Mouse (Mus musculus): ENCODE results near the gene Map4k1. TPM values are rescaled to one million over a fixed set of nuclear protein-coding genes. Genes with fewer than 3 reads are reported as not detected.

Gene Map4k1
- polyA plus RNA-seq (2015; fragmentation: Nextera tagmentation; extraction: Ambion mirVana): 6.0 and 12.2 TPM in 2 replicates

- Histone ChIP-seq H3K4me3 (ENCODE audit: low read length) (peak within 1 kb of the TSS; percentile 80), H3K36me3 (ENCODE audit: control insufficient read depth, insufficient read depth) (peaks cover 24% of the 10 kb centered on the region), H3K9ac (ENCODE audit: low read length) (peak within 1 kb of the TSS; percentile 87), H3K4me1 (ENCODE audit: control insufficient read depth, insufficient read depth, low read length) (peaks cover 11% of the 10 kb centered on the region), H3K27me3 (ENCODE audit: control insufficient read depth, insufficient read depth, low read length) (no peaks in the 10 kb centered on the region), H3K27ac (ENCODE audit: low read length) (peak within 1 kb of the TSS; percentile 86), H3K4me2 (ENCODE audit: low read depth, low read length) (peak within 1 kb of the TSS; percentile 96), H3K9me3 (replicated peaks; ENCODE audit: control insufficient read depth, low read length) (no peaks in the 10 kb centered on the region)
- under 1% methylated on average over 36 of the region's 36 CpGs for WGBS
- peak; percentile 91 for ATAC-seq (replicated peaks; ENCODE audit: extremely low read depth, insufficient read depth, low FRiP score)
Observed at GRCm38 (mm10) chr7:28981651-28982273, at the start of gene Map4k1, which contains the start of gene Eif3k. Gene Map4k1 (plus strand): TSS chr7:28982050. Gene Eif3k (minus strand): TSS chr7:28981864.

DNA sequence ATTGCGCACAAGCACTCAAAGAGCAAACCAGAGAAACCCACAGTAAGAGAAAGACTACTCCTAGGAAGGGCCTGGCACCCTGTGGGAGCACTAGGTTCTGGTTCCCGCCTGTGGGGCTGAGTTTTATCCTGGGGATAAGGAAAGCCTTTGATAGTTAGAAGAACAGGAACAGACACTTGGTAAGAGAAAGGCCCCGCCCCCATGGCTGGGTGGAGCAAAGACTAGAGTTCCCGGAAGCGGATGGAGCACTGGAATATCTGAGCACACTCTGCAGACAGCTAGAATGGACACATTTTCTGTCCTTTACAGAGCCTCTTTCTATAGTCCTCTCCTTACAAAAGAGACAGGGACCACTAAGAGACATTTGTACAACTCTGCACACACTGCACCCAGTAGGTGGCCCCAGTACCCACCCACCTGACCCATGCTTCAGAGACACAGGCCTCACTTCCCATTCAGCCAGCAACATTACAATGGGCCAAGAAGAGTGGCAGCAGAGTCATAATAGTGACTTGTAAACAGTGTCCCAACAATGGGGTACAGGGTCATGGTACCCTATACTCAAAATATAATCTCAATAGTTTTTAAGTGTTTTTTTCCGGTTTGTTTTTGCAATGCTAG is 49.3 kb upstream of the Map4k1 start:
- H3K4me1 ChIP-seq (ENCODE audit: control insufficient read depth, insufficient read depth, low read length): peaks cover 65% of the 10 kb centered on the region
- peak overlapping the region; percentile 15; the same call in 1 of the 2 replicates for H3K27ac ChIP-seq (ENCODE audit: low read length)
- H3K9me3 ChIP-seq (replicated peaks; ENCODE audit: control insufficient read depth, low read length): no peaks in the 10 kb centered on the region
- no peak overlapping the region for H3K4me3 ChIP-seq (ENCODE audit: low read length)
- H3K4me2 ChIP-seq (ENCODE audit: low read depth, low read length): no peak overlapping the region
- H3K9ac ChIP-seq (ENCODE audit: low read length): no peak overlapping the region
- no peak for ATAC-seq (replicated peaks; ENCODE audit: extremely low read depth, insufficient read depth, low FRiP score)
- H3K27me3 ChIP-seq (ENCODE audit: control insufficient read depth, insufficient read depth, low read length): no peaks in the 10 kb centered on the region
- 59% methylated on average over 6 of the region's 6 CpGs for whole genome bisulfite sequencing
- no peaks in the 10 kb centered on the region; the same call in 1 of the 2 replicates for H3K36me3 ChIP-seq (ENCODE audit: control insufficient read depth, insufficient read depth)

DNA sequence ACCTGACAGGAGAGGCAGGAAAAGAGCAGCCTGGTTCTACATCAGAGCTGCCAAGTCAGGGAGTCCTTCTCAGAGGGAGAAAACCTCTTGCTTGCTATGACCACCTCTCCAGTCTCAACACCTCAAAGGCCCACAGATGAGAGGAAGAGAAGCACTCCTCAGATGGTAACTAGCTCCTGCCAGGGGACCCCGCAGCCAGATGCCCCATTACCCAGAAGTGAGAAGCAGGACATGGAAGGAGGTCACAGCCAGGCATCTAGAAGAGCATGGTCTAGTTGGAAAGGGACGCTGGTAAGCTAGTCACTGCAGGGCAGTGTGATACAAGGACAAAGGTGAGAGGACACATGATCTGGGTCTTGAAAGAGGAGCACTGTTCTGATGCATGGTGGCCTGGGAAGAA is 48.0 kb upstream of the Map4k1 start:
- no peaks in the 10 kb centered on the region; the same call in 1 of the 2 replicates for H3K36me3 ChIP-seq (ENCODE audit: control insufficient read depth, insufficient read depth)
- no peak overlapping the region for H3K4me2 ChIP-seq (ENCODE audit: low read depth, low read length)
- no peaks in the 10 kb centered on the region for H3K27me3 ChIP-seq (ENCODE audit: control insufficient read depth, insufficient read depth, low read length)
- H3K9ac ChIP-seq (ENCODE audit: low read length): no peak overlapping the region
- H3K4me3 ChIP-seq (ENCODE audit: low read length): no peak overlapping the region
- no peaks in the 10 kb centered on the region for H3K9me3 ChIP-seq (replicated peaks; ENCODE audit: control insufficient read depth, low read length)
- WGBS: 80% methylated on average over 2 of the region's 2 CpGs
- ATAC-seq (replicated peaks; ENCODE audit: extremely low read depth, insufficient read depth, low FRiP score): no peak
- no peak overlapping the region for H3K27ac ChIP-seq (ENCODE audit: low read length)
- peaks cover 75% of the 10 kb centered on the region for H3K4me1 ChIP-seq (ENCODE audit: control insufficient read depth, insufficient read depth, low read length)

DNA sequence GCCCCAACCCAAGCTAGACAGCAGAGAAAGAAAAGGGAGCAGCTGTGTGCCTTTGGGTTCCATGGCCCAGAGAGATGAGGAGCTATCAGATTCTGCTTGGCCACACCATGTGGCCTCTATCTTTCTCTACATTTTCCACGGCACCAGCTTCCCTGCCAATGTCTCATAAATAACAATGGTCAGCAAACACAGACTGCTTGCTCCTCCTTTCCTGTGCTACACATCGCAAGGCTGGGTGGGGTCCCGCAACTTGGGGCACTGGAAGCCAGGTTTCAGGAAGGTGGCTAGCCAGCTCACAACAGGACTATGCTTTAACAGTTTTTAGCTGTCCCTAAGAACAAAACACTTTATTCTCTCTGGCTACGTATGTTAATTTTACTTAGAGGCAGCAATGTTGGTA is 45.1 kb upstream of the Map4k1 start:
- Histone ChIP-seq H3K9me3 (replicated peaks; ENCODE audit: control insufficient read depth, low read length) (no peaks in the 10 kb centered on the region), H3K4me1 (ENCODE audit: control insufficient read depth, insufficient read depth, low read length) (peaks cover 76% of the 10 kb centered on the region), H3K4me2 (ENCODE audit: low read depth, low read length) (no peak overlapping the region), H3K27ac (ENCODE audit: low read length) (peak overlapping the region; percentile 74), H3K9ac (ENCODE audit: low read length) (peak overlapping the region; percentile 45), H3K36me3 (ENCODE audit: control insufficient read depth, insufficient read depth) (no peaks in the 10 kb centered on the region; the same call in 1 of the 2 replicates), H3K4me3 (ENCODE audit: low read length) (no peak overlapping the region), H3K27me3 (ENCODE audit: control insufficient read depth, insufficient read depth, low read length) (no peaks in the 10 kb centered on the region)
- no peak for ATAC-seq (replicated peaks; ENCODE audit: extremely low read depth, insufficient read depth, low FRiP score)
- WGBS: 61% methylated on average over 4 of the region's 4 CpGs

DNA sequence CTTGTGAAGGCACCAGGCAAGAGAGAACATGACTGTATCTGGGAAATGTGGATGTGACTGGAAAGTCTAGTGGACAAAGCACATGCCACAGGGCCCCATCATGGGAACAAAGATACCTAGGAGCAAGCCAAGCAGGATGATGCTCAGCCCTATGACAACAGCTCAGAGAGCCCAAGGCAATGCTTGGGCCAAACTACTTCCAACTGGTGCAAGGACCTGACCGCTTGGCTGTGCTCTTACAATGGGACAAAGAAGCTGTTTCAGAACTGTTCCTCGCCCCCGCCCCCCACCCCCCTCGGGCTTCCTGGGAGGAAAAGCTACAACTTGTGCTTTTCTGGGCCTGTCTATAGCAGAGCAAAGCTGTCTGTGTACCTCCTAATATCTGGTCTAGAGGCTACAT is 43.2 kb upstream of the Map4k1 start:
- Histone ChIP-seq H3K27me3 (ENCODE audit: control insufficient read depth, insufficient read depth, low read length) (no peaks in the 10 kb centered on the region), H3K9me3 (replicated peaks; ENCODE audit: control insufficient read depth, low read length) (no peaks in the 10 kb centered on the region), H3K27ac (ENCODE audit: low read length) (peak overlapping the region; percentile 98), H3K4me2 (ENCODE audit: low read depth, low read length) (no peak overlapping the region), H3K9ac (ENCODE audit: low read length) (peak overlapping the region; percentile 44), H3K4me3 (ENCODE audit: low read length) (no peak overlapping the region), H3K4me1 (ENCODE audit: control insufficient read depth, insufficient read depth, low read length) (peaks cover 85% of the 10 kb centered on the region), H3K36me3 (ENCODE audit: control insufficient read depth, insufficient read depth) (no peaks in the 10 kb centered on the region; the same call in 1 of the 2 replicates)
- ATAC-seq (replicated peaks; ENCODE audit: extremely low read depth, insufficient read depth, low FRiP score): 0 out of 2 replicates have a peak, but pooled peaks have one; percentile 7
- 65% methylated on average over 4 of the region's 4 CpGs for WGBS

- Histone ChIP-seq H3K9me3 (replicated peaks; ENCODE audit: control insufficient read depth, low read length) (no peaks in the 10 kb centered on the region), H3K9ac (ENCODE audit: low read length) (peak overlapping the region; percentile 44), H3K4me2 (ENCODE audit: low read depth, low read length) (no peak overlapping the region), H3K36me3 (ENCODE audit: control insufficient read depth, insufficient read depth) (no peaks in the 10 kb centered on the region), H3K4me1 (ENCODE audit: control insufficient read depth, insufficient read depth, low read length) (peaks cover 89% of the 10 kb centered on the region), H3K27me3 (ENCODE audit: control insufficient read depth, insufficient read depth, low read length) (no peaks in the 10 kb centered on the region), H3K27ac (ENCODE audit: low read length) (peak overlapping the region; percentile 98), H3K4me3 (ENCODE audit: low read length) (no peak overlapping the region)
- ATAC-seq (replicated peaks; ENCODE audit: extremely low read depth, insufficient read depth, low FRiP score): peak; percentile 50
- WGBS: 42% methylated on average over 7 of the region's 7 CpGs
Observed at GRCm38 (mm10) chr7:28939418-28940183, 42.2 kb upstream of the Map4k1 start.

- WGBS: 33% methylated on average over 4 of the region's 4 CpGs
Observed at GRCm38 (mm10) chr7:28941129-28941528, 40.7 kb upstream of the Map4k1 start.

DNA sequence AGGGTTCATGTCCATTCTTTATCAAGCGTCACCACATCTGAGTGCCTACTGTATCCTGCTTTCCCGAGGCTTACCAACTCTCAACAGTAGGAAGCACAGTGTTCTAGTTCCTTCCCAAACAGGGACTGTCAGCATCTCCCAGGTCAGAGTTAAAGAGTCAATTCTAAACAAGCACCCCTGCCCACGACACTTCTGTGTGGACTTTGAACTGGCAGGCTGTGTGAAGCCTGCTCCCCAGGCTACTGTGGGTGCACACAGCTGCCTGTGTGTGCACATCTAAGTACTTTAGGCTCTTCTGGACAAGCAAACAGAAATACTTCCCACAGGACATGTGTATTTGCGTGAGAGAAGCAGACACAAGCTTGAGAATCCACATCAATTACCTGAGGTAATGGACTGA is 40.3 kb upstream of the Map4k1 start:
- H3K27me3 ChIP-seq (ENCODE audit: control insufficient read depth, insufficient read depth, low read length): no peaks in the 10 kb centered on the region

More at GRCm38 (mm10) chr7:28941129-28941528, 40.7 kb upstream of the Map4k1 start:
- peak overlapping the region; percentile 98 for H3K27ac ChIP-seq (ENCODE audit: low read length)
- no peak for ATAC-seq (replicated peaks; ENCODE audit: extremely low read depth, insufficient read depth, low FRiP score)
- no peaks in the 10 kb centered on the region for H3K27me3 ChIP-seq (ENCODE audit: control insufficient read depth, insufficient read depth, low read length)
- no peaks in the 10 kb centered on the region for H3K36me3 ChIP-seq (ENCODE audit: control insufficient read depth, insufficient read depth)
- H3K9ac ChIP-seq (ENCODE audit: low read length): peak overlapping the region; percentile 66
- no peak overlapping the region for H3K4me3 ChIP-seq (ENCODE audit: low read length)
- H3K4me1 ChIP-seq (ENCODE audit: control insufficient read depth, insufficient read depth, low read length): peaks cover 93% of the 10 kb centered on the region
- H3K4me2 ChIP-seq (ENCODE audit: low read depth, low read length): no peak overlapping the region
- no peaks in the 10 kb centered on the region for H3K9me3 ChIP-seq (replicated peaks; ENCODE audit: control insufficient read depth, low read length)

More for the DNA sequence above, 40.3 kb upstream of the Map4k1 start:
- WGBS: 38% methylated on average over 4 of the region's 4 CpGs
- peak overlapping the region; percentile 7; the same call in 1 of the 2 replicates for H3K4me2 ChIP-seq (ENCODE audit: low read depth, low read length)
- no peaks in the 10 kb centered on the region for H3K36me3 ChIP-seq (ENCODE audit: control insufficient read depth, insufficient read depth)
- peaks cover 93% of the 10 kb centered on the region for H3K4me1 ChIP-seq (ENCODE audit: control insufficient read depth, insufficient read depth, low read length)
- no peaks in the 10 kb centered on the region for H3K9me3 ChIP-seq (replicated peaks; ENCODE audit: control insufficient read depth, low read length)
- H3K4me3 ChIP-seq (ENCODE audit: low read length): no peak overlapping the region
- ATAC-seq (replicated peaks; ENCODE audit: extremely low read depth, insufficient read depth, low FRiP score): no peak
- H3K9ac ChIP-seq (ENCODE audit: low read length): peak overlapping the region; percentile 66
- H3K27ac ChIP-seq (ENCODE audit: low read length): peak overlapping the region; percentile 98
